Mouse (Mus musculus): ENCODE measurements around the gene Rbl1. TPM values are rescaled to one million over a fixed set of nuclear protein-coding genes. Genes with fewer than 3 reads are reported as not detected.
A peak's percentile ranks its signal among the peaks of the same experiment; 100 is the strongest.
"Not testable (repeated sequence)": the region's sequence is repeated elsewhere in the genome, so short reads cannot be mapped to it uniquely, and the experiment has no call there.

Gene Rbl1
- total RNA-seq, 2 experiments from 2014 or later = 3.1 to 4.3 TPM

GRCm38 (mm10) chr2:157173555-157173954, 30.8 kb downstream of the Rbl1 start:
- intact Hi-C loops (cut with DNase I) = no loop called here
- DNase-seq = no peak

DNA sequence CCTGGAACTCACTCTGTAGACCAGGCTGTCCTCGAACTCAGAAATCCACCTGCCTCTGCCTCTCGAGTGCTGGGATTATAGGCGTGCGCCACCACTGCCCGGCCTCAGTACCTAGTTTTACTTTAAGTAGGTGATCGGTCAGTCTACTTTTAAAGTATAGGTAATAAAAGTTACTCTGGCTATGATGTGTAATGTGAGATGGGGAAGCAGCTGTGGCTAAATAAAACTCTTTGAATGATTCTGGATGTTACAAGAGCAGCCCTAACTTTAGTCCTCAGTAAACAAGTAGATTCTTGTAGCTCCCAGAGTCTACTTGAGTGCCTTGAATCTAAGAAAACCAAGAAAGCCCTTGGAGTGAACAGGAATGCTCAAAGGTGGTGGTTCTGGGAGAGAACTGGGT, 31.4 kb downstream of the Rbl1 start:
- DNase-seq = no peak
- intact Hi-C loops (cut with DNase I) = no loop called here

DNA sequence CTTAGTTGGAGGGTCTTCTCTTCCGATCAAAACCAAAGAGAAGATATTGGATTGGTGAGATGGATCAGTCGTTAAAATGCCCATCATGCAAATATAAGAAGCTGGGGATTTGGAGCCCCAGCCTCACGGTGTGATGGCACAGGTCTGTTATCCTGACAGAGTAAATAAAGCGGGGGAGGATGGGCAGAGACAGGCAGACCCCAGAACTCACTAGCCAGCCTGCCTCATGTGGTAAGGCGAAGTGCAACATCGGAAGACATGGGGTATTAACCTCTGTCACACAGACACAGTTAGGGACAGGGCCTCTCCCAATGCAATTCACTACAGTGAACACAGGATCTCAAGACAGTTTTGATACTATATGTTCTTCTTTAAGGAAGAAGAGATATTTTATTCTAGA, 33.7 kb downstream of the Rbl1 start:
- no peak for DNase-seq
- intact Hi-C loops (cut with DNase I) = no loop called here

GRCm38 (mm10) chr2:157170166-157170565, 34.2 kb downstream of the Rbl1 start:
- no peak for DNase-seq
- intact Hi-C loops (cut with DNase I) = no loop called here

DNA sequence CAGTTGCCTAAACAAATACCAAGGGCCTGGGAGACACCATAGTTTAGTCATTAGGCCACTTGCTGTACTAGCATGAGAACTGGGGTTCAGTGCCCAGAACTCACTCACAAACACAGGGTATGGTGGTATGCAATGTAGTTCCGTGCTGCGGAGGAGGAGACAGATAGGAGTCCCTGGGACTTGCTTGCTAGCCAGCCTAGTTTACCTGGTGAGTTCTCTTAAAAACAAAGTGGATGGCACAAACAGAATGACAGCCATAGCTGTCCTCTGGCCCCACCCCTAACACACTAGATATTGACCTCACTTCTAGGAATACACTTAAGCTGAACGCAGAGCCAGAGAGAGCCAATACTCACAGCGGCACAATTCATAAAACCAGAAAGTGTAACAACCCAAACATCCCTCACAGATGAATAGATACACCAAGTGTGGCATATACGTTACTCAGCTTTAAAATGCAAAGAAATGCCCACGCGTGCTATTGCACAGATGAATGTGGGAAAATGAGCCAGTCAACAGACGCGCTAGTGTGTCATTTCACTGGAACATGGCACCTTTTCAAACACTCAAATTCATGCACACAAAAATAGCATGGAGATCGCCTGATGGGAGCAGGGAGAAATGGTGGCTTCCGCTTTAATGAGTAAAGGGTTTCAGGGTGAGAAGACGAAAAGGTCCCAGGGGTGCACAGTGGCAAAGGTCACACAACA, 37.8 kb downstream of the Rbl1 start:
- no peak for DNase-seq
- intact Hi-C loops (cut with DNase I) = no loop called here

DNA sequence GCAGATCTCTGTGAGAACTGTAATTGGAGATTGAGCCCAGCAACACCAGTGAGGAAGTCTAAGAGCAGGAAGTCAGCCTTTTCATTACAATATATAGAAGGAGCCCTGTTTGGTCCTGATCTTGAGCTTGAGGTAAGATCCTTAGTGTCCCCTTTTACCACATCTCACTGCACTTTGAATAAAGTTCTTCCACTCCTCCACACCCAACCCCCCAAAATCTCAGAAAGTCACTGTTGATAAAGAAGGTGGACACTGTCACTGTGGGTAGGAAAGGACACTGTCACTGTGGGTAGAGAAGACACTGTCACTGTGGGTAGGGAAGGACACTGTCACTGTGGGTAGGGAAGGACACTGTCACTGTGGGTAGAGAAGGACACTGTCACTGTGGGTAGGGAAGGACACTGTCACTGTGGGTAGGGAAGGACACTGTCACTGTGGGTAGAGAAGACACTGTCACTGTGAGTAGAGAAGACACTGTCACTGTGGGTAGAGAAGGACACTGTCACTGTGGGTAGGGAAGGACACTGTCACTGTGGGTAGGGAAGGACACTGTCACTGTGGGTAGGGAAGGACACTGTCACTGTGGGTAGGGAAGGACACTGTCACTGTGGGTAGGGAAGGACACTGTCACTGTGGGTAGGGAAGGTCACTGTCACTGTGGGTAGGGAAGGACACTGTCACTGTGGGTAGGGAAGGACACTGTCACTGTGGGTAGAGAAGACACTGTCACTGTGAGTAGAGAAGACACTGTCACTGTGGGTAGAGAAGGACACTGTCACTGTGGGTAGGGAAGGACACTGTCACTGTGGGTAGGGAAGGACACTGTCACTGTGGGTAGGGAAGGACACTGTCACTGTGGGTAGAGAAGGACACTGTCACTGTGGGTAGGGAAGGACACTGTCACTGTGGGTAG, 38.8 kb downstream of the Rbl1 start:
- DNase-seq; intact Hi-C loops (cut with DNase I): not testable (repeated sequence)

DNA sequence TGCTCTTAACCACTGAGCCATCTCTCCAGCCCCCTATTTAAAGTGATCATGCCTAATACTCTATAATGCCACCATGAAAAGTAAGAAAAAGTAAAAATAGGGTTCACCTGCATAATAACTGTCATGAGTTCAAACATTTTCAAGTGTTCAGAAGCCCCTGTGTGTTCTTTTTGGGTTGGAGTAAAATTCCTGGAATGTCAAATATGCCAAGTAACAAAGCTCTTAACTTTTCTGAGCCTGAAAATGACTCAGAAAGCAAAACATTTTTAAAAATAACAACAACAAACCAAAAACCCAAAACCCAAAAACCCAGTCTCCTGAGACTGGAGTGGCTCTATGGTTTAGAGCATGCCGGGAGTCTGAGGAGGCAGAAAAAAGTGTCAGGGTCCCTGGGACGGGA, 40.2 kb downstream of the Rbl1 start:
- intact Hi-C loops (cut with DNase I) = no loop called here
- DNase-seq = no peak

GRCm38 (mm10) chr2:157156079-157156478, 48.3 kb downstream of the Rbl1 start:
- intact Hi-C loops (cut with DNase I) = no loop called here
- DNase-seq = no peak

DNA sequence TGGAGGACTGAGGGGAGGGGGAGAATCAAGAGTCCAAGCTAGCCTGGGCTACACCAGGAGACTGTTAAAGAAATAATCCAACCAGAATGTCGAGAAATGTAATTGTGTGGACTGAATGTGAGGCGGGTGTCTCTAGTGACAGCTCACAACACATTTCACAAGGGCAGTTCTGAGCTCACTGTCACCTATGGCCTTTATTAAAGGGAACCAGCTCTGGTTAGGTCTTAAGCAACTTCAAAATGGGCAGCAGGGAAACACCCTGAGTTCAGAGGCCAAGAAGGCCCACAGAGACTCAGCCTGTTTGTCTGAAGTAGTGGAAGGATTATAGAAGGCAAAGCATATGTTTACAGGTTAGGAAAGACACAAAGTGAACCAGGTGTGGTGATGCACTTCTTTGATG, 51.1 kb downstream of the Rbl1 start:
- no peak for DNase-seq
- intact Hi-C loops (cut with DNase I) = no loop called here

DNA sequence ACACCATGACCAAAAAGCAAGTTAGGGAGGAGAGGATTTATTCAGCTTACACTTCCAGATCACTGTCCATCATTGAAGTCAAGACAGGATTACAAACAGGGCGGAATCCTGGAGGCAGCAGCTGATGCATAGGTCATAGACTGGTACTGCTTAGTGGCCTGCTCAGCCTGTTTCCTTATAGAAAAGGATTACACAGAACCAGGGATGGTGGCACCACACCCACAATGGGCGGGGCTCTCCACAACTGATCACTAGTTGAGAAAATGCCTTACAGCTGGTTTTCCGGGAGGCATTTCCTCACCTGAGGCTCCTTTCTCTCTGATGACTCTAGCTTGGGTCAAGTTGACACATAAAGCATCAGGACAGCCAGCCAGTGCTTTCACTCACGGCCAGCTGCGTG, 55.9 kb downstream of the Rbl1 start:
- intact Hi-C loops (cut with DNase I) = no loop called here
- no peak for DNase-seq

DNA sequence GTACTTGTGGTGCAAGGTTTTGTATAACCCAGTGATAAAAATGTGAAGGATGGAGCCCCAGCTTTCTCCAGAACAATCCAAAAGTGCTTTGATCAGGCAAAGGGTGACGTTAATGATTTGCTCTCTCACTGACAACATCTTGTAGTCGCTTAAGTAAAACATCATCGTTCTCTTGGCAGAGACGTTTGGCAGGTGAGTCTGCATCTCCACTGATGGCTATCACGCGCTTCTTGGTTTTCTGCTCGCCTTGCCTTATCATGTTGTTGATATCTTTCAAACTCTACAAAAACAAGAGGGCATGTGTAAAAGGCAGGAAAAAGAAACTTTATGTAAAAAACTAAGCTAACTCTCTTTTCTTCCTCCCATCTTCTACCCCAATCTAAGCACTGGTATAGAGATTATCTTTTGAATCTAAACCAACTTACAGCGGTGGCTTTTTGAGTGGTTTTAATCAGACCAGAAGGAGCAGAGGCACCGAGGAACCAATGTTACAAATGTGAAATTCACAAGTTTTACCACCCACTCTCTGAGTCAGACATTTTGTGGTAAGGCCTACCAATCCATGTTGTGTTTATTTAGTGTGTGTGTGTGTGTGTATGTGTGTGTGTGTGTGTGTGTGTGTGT, 56.8 kb downstream of the Rbl1 start:
- intact Hi-C loops (cut with DNase I) = no loop called here
- no peak for DNase-seq

DNA sequence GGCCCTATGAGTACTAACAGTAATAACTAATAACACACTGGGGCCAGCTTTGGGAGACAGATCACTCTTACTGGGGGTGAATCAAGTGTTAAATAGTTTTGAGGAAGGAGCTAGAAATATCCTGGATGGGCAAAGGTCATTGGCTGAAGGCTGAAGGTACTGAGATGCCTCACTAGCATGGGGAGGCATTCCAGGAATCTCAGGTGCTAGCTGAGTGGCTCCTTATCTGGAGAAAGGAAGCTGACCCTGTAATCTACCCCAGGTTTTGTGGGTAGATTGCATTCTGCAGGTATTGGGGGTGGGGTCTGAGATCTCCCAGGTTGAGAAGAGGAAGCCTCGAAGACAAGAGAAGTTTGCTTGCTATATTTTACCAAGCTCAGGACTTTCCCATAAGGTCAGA, 59.2 kb downstream of the Rbl1 start:
- intact Hi-C loops (cut with DNase I) = no loop called here
- no peak for DNase-seq

DNA sequence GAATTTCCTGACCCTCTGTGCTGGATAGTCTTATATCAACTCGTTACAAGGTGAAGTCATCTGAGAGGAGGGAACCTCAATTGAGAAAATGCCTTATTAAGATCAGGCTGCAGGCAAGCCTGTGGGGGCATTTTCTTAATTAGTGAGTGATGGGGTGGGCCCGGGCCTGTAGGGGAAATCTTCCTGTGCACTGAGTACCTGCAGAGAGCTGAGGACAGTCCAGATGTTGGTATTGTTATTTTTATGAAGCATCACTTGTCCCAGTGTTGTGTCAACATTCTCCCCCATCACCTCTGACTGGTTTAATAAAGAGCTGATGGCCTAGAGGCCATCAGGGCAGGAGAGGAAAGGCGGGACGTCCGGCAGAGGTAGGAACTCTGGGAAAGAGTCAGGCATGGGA, 60.2 kb downstream of the Rbl1 start:
- intact Hi-C loops (cut with DNase I) = no loop called here
- no peak for DNase-seq

DNA sequence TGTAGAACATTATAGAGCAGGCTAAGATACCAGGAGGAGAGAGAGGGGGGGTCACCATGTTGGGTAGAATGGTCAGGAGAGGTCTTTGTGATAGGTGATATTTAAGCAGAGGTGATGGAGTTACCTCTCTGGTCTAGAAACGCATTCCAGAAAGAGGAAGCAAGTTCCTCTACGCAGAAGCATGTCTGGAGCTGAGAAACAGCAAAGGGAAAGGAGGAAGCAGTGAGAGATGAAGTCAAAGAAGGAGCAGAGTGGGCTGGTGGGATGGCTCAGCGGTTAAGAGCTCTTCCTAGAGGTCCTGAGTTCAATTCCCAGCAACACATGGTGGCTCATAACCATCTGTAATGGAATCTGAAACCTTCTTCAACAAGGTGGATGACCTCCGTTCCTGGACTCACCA, 62.4 kb downstream of the Rbl1 start:
- intact Hi-C loops (cut with DNase I) = no loop called here
- no peak for DNase-seq

DNA sequence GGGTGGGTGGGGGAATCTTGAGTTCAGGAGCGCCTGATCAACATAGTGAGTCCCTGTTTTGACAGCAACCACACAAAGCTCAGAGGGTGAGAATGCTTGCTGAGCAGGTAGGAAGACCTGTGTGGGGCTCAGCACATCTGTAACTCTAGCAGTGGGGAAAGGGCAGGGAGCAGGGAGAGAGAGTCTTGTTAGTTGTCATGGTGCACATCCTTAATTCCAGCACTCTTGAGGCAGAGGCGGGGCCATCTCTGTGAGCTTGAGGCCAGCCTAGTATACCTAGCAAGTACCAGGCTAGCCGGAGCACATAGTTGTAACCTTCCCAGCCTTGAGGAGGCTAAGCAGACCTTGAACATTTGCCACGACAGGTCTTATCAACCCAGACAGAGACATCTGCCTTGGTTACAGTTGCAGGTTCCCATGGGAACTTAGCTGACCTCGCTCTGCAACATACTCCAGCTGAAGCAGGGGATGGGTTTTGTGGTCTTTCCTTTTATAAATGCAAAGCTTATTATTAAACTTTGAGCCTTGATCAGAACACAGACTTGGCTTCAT, 65.0 kb downstream of the Rbl1 start:
- intact Hi-C loops (cut with DNase I) = no loop called here
- DNase-seq = no peak

GRCm38 (mm10) chr2:157138808-157139207, 65.5 kb downstream of the Rbl1 start:
- no peak for DNase-seq
- intact Hi-C loops (cut with DNase I) = no loop called here

GRCm38 (mm10) chr2:157137959-157138731, 66.2 kb downstream of the Rbl1 start:
- intact Hi-C loops (cut with DNase I) = no loop called here
- no peak for DNase-seq

GRCm38 (mm10) chr2:157136646-157137045, 67.7 kb downstream of the Rbl1 start:
- no peak for DNase-seq
- intact Hi-C loops (cut with DNase I) = no loop called here

- intact Hi-C loops (cut with DNase I) = no loop called here
- DNase-seq = no peak
These were observed 68.2 kb downstream of the Rbl1 start for GRCm38 (mm10) chr2:157136176-157136575.

DNA sequence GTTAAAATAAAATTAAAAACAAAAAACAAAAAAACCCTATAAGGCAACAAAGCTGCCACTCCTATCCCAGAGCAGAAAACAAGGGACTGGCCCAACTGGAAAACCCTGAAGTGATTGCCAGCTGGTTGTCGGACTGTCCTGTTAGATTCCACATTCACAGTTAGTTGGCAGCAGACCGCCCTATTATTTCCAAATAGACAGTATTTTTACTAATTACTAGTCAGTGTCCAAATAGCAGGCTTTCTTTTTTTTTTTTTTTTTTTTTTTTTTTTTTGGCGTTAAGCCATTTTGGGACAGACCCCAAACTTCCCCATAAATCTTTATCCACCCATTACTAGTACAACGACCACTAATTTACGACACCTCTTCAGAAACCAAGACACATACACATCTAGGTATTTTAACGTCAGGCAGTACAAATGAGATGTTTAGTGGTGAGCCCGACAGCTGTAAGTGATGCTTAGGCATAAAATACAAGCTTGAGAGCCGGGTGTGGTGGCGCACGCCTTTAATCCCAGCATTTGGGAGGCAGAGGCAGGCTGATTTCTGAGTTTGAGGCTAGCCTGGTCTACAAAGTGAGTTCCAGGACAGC, 68.7 kb downstream of the Rbl1 start:
- peak; percentile 9 to 30 for DNase-seq
- intact Hi-C loops (cut with DNase I) = no loop called here

All from heart, postnatal 14 days (tissue).